Mouse (Mus musculus) embryonic facial prominence, embryonic 14.5 days (tissue): ENCODE data around the gene Luc7l. TPM values are rescaled to one million over a fixed set of nuclear protein-coding genes. Genes with fewer than 3 reads are reported as not detected.
A peak's percentile ranks its signal among the peaks of the same experiment; 100 is the strongest.

Source experiments
- ATAC-seq: fragments of 200-750 bp; cut with Nextera tagmentation; 2 replicates; pipeline ENCODE4 v1.8.0; 2017; ENCODE audit warnings: low read depth, moderate number of reproducible peaks, moderate TSS enrichment
- DNase-seq: peaks from one replicate; pipeline ENCODE4 v3.0.0-alpha.2; 2015; ENCODE audit warnings: low spot score
- H3K27ac ChIP-seq: fragments of 300-500 bp; sonication (generic); replicated peaks from 2 replicates; pipeline ENCODE4 v1.5.1; 2014; ENCODE audit warnings: low read depth, mild to moderate bottlenecking, low read length, moderate library complexity
- H3K27me3 ChIP-seq: fragments of 300-500 bp; sonication (generic); replicated peaks from 2 replicates; pipeline ENCODE4 v1.6.1; 2014; ENCODE audit warnings: low read length; ENCODE audit not compliant: control insufficient read depth, insufficient read depth
- H3K36me3 ChIP-seq: fragments of 300-500 bp; sonication (generic); 2 replicates; pipeline ENCODE4 v1.6.1; 2014; ENCODE audit warnings: low read length, mixed read lengths; ENCODE audit not compliant: control insufficient read depth, insufficient read depth
- H3K4me1 ChIP-seq: fragments of 300-500 bp; sonication (generic); 2 replicates; pipeline ENCODE4 v1.6.1; 2014; ENCODE audit warnings: antibody characterized with exemption, low read length; ENCODE audit not compliant: control insufficient read depth, insufficient read depth
- H3K4me2 ChIP-seq: fragments of 300-500 bp; sonication (generic); 2 replicates; pipeline ENCODE4 v1.6.1; 2014; ENCODE audit warnings: low read depth, mild to moderate bottlenecking, low read length, moderate library complexity, mixed read lengths
- H3K4me3 ChIP-seq: fragments of 300-500 bp; sonication (generic); 2 replicates; pipeline ENCODE4 v1.5.1; 2014; ENCODE audit warnings: low read depth, mild to moderate bottlenecking, low read length
- H3K9ac ChIP-seq: fragments of 300-500 bp; sonication (generic); 2 replicates; pipeline ENCODE4 v1.6.1; 2014; ENCODE audit warnings: low read depth, mild to moderate bottlenecking, low read length, moderate library complexity, mixed read lengths
- H3K9me3 ChIP-seq: fragments of 300-500 bp; sonication (generic); 2 replicates; pipeline ENCODE4 v1.6.1; 2016; ENCODE audit warnings: low read length; ENCODE audit not compliant: control insufficient read depth
- WGBS: fragments of 180-500 bp; shearing (Covaris S2); extraction: QIAGEN DNeasy Blood & Tissue Kit; methylation state at CpG from one replicate; pipeline ENCODE4 v1.1.7; 2014; 5-methylcytosine and 5-hydroxymethylcytosine counted together
- polyA plus RNA-seq: library from polyadenylated mRNA; unstranded; fragments of >200 nt; fragmentation: Nextera tagmentation; extraction: Ambion mirVana; gene quantifications from 2 replicates; pipeline ENCODE4 v1.2.1, GENCODE M21; 2014

The Luc7l gene
- polyA plus RNA-seq, 1 experiment from 2014 or later: 77.8 TPM

DNA sequence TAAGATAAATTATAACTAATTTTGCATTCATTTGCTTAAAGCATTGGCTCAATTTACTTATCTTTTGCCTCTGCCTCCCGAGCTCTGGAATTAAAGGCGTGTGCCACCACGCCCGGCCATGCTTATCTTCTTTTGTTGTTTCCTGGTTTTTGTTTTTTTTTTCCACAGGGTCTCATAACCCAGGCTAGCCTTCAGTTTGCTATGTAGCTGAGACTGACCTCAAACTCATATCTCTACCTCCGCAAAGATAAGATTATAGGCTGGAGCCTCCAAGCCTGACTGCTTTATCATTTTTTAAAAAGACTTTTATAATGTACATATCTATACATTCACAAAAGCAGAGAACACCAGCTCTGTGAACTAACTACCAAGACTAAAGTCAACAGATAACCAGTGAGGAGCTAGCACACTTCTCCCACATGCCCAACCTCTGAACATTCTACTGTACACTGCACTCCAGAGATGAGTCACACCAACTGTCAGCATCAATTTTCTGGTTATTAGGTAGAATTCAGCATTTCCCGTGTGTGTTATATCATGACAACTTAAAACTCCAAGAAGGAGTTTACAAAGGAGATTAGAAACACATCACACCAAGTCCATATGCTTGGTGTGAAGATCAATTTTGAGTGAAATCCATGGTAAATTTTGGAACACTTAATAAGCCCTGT, 12.4 kb upstream of the Luc7l start:
- Histone ChIP-seq H3K27me3 (no peaks in the 10 kb centered on the region), H3K36me3 (no peaks in the 10 kb centered on the region), H3K27ac (no peak overlapping the region), H3K4me1 (peaks cover 6% of the 10 kb centered on the region), H3K9me3 (no peaks in the 10 kb centered on the region), H3K9ac (no peak overlapping the region), H3K4me2 (no peak overlapping the region), H3K4me3 (no peak overlapping the region)
- 72% methylated on average over 6 of the region's 6 CpGs for WGBS
- ATAC-seq (no peak), DNase-seq (no peak)

DNA sequence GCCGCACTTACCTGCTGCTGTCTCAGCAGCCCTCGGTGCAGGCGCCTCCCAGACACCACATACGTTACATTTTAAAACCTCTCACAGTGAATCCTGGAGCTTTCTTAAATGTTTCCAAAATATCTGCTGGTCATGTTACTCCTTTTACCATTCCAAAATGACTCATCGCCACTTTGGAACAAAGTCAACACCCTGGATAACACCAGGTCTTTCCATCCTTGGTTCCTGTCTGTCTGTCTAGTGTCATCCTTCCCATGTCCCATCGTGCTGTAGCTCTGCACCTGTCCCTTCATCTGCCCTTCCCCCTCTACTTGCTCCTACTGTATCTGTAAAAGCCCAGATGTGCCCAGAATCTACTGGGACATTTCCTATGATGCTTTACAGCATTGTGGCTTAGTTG, 11.7 kb upstream of the Luc7l start:
- no peak overlapping the region for H3K9ac ChIP-seq
- H3K4me2 ChIP-seq: no peak overlapping the region
- peaks cover 6% of the 10 kb centered on the region for H3K4me1 ChIP-seq
- no peaks in the 10 kb centered on the region for H3K27me3 ChIP-seq
- DNase-seq (no peak), ATAC-seq (no peak)
- no peak overlapping the region for H3K4me3 ChIP-seq
- no peaks in the 10 kb centered on the region for H3K9me3 ChIP-seq
- H3K36me3 ChIP-seq: no peaks in the 10 kb centered on the region
- 75% methylated on average over 6 of the region's 6 CpGs for WGBS
- no peak overlapping the region for H3K27ac ChIP-seq

DNA sequence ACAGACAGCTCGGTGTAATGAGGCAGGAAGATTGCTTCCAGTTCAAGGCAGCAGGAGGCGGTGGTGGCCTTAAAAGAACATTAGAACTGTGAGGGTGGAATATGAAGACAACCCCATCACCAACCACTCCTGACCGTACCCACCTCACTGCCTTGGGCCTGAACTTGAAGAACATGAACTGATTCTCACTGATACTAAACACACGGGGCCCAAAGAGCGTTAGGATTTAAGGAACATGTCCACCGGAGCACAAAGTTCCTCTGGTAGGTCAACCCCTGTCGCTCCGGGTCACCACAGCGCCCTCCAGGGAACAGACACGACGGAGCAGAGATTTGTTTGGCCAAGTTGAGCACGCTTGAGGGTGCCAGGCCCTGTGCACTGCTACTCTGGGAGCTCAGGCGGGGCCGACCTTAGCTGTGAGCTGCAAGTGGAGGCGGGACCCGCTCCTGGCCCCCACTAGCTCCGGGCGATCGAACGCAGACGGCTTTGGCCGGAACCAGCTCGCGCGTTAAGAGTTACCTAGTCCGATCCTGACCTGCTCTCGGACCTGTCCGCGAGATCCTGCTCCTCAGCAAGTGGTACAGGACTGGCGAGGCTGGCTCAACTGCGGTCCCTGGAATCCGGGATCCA, 9.1 kb upstream of the Luc7l start:
- peak overlapping the region; percentile 74 for H3K27ac ChIP-seq
- H3K9ac ChIP-seq: peak overlapping the region; percentile 74
- under 1% methylated on average over 23 of the region's 32 CpGs for WGBS
- ATAC-seq (peak; percentile 80), DNase-seq (peak; percentile 63)
- H3K36me3 ChIP-seq: no peaks in the 10 kb centered on the region
- H3K4me2 ChIP-seq: peak overlapping the region; percentile 74
- peaks cover 6% of the 10 kb centered on the region for H3K4me1 ChIP-seq
- H3K27me3 ChIP-seq: no peaks in the 10 kb centered on the region
- no peaks in the 10 kb centered on the region for H3K9me3 ChIP-seq
- H3K4me3 ChIP-seq: peak overlapping the region; percentile 84

DNA sequence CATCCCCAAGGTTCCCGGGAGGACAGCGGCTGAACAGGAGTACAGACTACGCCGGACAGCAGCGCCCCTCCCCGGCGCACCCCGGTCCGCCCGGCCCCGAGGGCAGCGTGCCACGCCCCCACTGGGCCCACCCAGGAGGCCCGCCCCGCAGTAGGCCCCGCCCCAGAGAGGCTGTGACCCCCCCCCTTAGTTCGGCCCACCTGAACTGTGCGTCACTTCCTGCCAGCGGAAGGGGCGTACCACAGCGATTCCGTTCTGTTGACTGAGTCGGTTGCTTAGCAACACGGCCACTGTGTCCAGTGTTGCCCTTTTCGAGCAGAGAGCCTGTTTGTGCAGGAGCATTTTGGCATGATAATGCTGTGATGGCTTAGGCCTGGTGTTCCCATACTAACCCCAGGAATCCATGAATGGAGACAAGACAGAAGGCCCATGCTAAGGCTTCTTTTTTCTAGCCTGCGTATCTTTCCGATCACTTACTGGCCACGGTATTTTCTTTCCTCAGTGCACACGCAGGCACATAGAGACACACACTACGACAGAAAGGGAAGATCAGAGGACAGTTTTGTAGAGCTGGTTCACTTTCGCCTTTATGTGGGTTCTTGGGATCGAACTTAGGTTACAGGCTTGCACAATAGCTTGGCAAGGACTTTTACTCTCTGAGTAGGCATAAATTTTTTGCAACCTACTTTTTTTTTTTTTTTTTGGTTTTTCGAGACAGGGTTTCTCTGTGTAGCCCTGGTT, 8.4 kb upstream of the Luc7l start, which contains the start of gene Fam234a:
Gene Fam234a (minus strand): TSS at position 142 of the 741 bp plus-strand sequence.
- peaks cover 6% of the 10 kb centered on the region for H3K4me1 ChIP-seq
- no peaks in the 10 kb centered on the region for H3K27me3 ChIP-seq
- H3K9me3 ChIP-seq: no peaks in the 10 kb centered on the region
- WGBS: 7% methylated on average over 27 of the region's 33 CpGs
- ATAC-seq (peak; percentile 97), DNase-seq (peak; percentile 98)
- no peaks in the 10 kb centered on the region for H3K36me3 ChIP-seq
- peak within 1 kb of the TSS; percentile 74 for H3K4me2 ChIP-seq
- peak within 1 kb of the TSS; percentile 84 for H3K4me3 ChIP-seq
- peak within 1 kb of the TSS; percentile 74 for H3K9ac ChIP-seq
- peak within 1 kb of the TSS; percentile 87 for H3K27ac ChIP-seq

DNA sequence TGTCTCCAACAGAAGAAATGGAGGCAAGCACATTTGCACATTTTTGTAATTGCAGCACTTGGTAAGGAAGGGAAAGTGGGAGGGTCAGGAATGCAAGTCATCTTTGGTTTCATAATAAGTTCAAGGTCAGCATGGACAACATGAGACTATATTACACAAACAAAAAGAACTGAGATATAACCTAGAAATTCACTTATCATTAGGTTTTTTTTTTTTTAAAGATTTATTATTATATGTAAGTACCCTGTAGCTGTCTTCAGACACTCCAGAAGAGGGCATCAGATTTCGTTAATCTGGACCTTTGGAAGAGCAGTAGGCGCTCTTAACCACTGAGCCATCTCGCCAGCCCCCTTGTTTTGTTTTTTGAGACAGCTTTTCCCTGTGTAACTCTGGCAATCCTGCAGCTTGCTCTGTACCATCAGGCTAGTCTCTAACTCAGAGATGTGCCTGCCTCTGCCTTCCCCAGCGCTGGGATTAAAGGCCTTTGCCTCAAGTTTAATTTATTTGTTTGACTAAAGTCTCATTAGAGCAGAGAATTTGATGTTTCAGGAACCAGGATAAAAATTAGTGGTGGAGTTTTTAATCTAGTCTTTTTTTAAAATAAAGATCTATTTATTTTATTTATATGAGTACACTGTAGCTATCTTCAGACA, 684 bp upstream of the Luc7l start:
- ATAC-seq (no peak), DNase-seq (no peak)
- Histone ChIP-seq H3K27me3 (no peaks in the 10 kb centered on the region), H3K4me3 (peak overlapping the region; percentile 97), H3K9me3 (no peaks in the 10 kb centered on the region), H3K36me3 (peaks cover 20% of the 10 kb centered on the region), H3K4me2 (peak overlapping the region; percentile 90), H3K9ac (peak overlapping the region; percentile 99; the same call in 1 of the 2 replicates), H3K4me1 (0 out of 2 replicates have a peak, but pooled peaks cover 10% of the 10 kb centered on the region), H3K27ac (peak overlapping the region; percentile 99)
- WGBS: 51% methylated on average over 4 of the region's 4 CpGs

DNA sequence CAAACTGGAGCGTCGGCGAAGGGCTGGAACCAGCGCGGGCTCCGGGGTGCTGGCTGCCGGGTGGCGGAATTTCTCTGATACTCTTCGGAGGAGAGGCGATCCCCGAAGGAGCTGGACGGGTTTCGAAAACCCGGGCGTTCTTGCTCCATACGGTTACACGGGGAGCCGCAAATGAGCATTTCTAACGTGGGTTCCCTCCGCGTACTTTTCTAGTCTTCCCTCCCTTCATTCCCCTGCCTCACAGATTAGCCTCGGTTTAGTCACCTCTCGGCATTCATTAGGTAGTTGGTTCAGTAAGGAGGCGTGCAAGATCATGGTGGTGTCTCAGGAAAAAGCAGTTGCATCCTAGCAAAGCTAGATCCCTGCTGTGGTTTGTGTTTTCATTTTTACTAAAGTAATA, 703 bp downstream of the Luc7l start:
- H3K4me1 ChIP-seq: 0 out of 2 replicates have a peak, but pooled peaks cover 10% of the 10 kb centered on the region
- H3K27ac ChIP-seq: peak overlapping the region; percentile 99
- H3K4me3 ChIP-seq: peak overlapping the region; percentile 97
- peaks cover 33% of the 10 kb centered on the region for H3K36me3 ChIP-seq
- peak; percentile 7 for ATAC-seq
- H3K27me3 ChIP-seq: no peaks in the 10 kb centered on the region
- H3K9ac ChIP-seq: peak overlapping the region; percentile 99
- H3K9me3 ChIP-seq: no peaks in the 10 kb centered on the region
- H3K4me2 ChIP-seq: peak overlapping the region; percentile 90
- DNase-seq: no peak
- WGBS: 0% methylated on average over 11 of the region's 24 CpGs

DNA sequence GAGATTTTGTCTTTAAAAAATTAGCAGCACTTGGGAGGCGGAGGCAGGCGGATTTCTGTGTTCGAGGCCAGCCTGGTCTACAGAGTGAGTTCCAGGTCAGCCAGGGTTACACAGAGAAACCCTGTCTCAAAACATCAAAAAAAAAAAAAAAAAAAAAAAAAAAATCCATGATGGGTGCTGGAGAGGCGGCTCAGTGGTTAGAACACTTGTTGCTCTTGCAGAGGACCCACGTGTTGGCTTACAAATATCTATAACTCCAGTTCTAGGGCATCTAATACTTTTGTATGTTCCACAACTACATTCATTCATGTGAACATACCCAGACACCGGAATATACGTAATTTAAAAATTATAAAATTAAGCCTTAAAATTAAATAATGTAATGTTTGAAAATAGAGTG, 2.6 kb downstream of the Luc7l start:
- no peak overlapping the region for H3K4me3 ChIP-seq
- H3K9ac ChIP-seq: no peak overlapping the region
- ATAC-seq (no peak), DNase-seq (no peak)
- no peak overlapping the region for H3K4me2 ChIP-seq
- no peaks in the 10 kb centered on the region for H3K9me3 ChIP-seq
- WGBS: 92% methylated on average over 7 of the region's 7 CpGs
- peaks cover 51% of the 10 kb centered on the region for H3K36me3 ChIP-seq
- H3K27me3 ChIP-seq: no peaks in the 10 kb centered on the region
- no peak overlapping the region for H3K27ac ChIP-seq
- H3K4me1 ChIP-seq: 0 out of 2 replicates have a peak, but pooled peaks cover 10% of the 10 kb centered on the region

DNA sequence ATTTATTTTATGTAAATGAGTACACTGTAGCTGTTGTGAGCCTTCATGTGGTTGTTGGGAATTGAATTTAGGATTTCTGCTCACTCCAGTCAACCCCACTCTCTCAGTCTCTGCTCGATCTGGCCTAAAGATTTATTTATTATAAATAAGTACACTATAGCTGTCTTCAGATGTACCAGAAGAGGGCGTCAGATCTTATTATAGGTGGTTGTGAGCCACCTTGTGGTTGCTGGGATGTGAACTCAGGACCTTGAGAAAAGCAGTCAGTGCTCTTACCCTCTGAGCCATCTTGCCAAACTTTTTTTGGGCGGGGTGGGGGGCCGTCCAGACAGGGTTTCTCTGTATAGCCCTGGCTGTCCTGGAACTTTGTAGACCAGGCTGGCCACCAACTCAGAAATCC, 9.1 kb downstream of the Luc7l start:
- no peaks in the 10 kb centered on the region for H3K9me3 ChIP-seq
- H3K27me3 ChIP-seq: no peaks in the 10 kb centered on the region
- H3K27ac ChIP-seq: no peak overlapping the region
- ATAC-seq: no peak
- DNase-seq: no peak
- 86% methylated on average over 4 of the region's 4 CpGs for WGBS
- H3K4me2 ChIP-seq: no peak overlapping the region
- no peak overlapping the region for H3K9ac ChIP-seq
- peaks cover 94% of the 10 kb centered on the region for H3K36me3 ChIP-seq
- H3K4me1 ChIP-seq: no peaks in the 10 kb centered on the region
- H3K4me3 ChIP-seq: no peak overlapping the region
